Mouse (Mus musculus) liver, postnatal 0 days (tissue): ENCODE results near the gene Sspo.

ENCODE experiments used
- CTCF ChIP-seq: sonication (generic); IDR thresholded peaks from 2 replicates; pipeline ENCODE4 v1.5.1; 2016; ENCODE audit warnings: antibody characterized with exemption, low read depth
- EP300 ChIP-seq: IDR thresholded peaks from 2 replicates; pipeline ENCODE4 v1.6.1; 2016; ENCODE audit warnings: antibody characterized with exemption, low read depth, mild to moderate bottlenecking

DNA sequence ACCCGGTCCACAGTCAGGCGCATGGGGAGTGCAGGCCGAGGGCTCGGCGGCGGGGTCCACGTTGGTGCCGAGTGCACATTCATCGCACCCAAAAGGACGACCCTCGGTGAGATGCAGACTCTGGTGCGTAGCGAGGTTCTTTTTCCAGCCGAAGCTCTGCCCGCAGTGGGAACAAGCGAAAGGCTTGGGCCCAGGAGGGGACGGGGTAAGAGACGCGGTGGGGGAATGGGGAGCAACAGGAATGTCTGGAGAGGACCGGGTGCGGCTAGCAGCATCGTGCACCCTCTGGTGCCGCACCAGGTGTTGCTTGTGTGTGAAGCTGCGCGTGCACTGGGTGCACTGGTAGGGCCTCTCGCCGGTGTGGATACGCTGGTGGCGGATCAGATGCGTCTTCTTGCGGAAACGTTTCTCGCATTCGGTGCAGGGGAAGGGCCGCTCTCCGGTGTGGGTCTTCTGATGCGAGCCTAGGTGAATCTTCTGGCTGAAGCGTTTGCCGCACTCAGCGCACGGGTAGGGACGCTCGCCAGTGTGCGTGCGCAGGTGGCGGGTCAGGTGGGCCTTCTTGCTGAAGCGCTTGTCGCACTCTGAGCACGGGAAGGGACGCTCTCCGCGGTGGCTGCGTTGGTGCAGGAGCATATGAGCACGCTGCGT, 9.4 kb upstream of the Sspo start:
- TF ChIP-seq EP300 (no peak), CTCF (no peak)
